Mouse (Mus musculus) lung, postnatal 25 days (tissue): ENCODE results near the gene Smc4.
"Not testable (repeated sequence)": the region's sequence is repeated elsewhere in the genome, so short reads cannot be mapped to it uniquely, and the experiment has no call there.

Experiments used
- DNase-seq: peaks from one replicate; pipeline ENCODE4 v3.0.0; 2022; ENCODE audit warnings: low spot score

The Smc4 gene

DNA sequence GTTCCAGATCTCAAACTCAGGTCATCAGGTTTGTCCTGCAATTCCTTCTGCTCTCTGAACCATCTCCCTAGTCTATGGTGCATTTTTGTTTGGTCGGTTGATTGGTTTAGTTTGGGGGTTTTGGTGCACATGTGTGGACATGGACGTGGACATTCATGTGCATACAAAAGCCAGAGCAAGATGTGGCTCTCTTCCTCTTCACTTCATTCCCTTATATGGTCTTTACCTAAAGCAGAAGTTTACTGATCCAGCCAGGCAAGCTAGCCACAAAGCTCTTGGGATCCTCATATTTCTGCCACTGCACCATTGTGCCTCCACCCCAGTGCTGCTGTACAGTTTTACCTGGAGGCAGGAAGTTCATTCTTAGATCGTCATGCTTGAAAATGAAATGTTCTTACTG is 12.6 kb downstream of the Smc4 start:
- peak; percentile 14 for DNase-seq

DNA sequence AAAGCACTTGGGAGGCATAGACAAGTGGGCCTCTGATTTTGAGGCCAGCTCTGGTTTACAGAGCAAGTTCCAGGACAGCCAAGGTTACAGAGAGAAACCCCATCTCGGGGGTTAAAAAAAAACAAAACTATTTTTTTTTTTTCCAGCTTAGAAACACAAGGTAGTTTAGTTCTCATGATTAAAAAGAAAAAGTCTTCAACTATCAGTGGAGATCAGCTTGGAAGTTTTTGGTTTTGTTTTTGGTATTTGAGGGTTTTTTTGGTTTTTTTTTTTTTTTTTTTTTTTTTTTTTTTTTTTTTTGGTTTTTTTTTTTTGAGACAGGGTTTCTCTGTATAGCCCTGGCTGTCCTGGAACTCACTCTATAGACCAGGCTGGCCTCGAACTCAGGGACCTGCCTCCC is 14.1 kb downstream of the Smc4 start:
- not testable (repeated sequence) for DNase-seq

DNA sequence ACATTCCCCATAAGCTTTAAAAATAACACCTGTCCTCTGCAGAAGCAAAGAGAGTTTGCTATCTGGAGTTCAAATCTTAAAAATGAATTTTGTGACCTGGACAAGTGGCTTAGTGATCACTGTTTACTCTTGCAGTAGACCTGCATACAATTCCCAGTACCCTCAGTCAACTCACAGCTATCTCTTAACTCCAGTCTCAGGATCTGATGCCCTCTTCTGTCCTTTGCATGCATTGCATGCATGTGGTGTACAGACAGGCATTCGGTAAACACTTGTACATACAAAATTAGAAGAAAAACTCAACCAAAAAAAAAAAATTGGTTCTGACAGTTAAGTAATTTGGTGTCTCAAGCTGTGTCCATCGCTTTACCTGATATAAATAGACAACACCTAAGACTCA is 15.7 kb downstream of the Smc4 start:
- DNase-seq, result no peak

GRCm38 (mm10) chr3:69020764-69021163 is 16.2 kb downstream of the Smc4 start:
- DNase-seq, result no peak

DNA sequence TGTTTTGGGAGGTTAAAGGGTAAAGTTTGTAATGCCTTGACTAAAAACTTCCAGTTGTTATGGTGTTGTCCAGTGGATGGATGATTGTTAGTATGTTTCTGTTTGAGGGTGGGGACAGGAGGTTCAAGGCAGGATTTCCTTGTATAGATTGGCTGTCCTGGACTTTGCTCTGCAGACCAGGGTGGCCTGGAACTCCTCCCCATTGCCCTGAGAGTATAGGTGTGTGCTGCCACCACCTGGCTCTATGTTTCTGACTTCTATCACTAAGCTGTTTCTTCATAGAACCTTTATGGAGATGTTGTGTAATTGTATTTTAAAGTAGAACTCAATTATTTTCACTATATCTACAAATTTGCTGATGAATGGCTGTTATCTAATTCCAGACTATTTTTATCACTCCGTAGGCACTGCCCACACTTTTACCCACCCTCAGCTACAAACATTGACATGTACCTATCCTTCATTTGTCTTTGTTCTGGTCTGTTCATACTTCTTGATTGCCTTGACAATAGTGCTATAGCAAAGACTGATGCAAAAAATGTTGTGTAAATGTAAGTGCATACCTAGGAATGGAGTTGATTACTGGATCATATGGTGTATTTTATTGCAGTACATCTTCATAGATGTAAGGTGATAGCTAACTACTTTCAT is 21.7 kb downstream of the Smc4 start:
- no peak for DNase-seq

DNA sequence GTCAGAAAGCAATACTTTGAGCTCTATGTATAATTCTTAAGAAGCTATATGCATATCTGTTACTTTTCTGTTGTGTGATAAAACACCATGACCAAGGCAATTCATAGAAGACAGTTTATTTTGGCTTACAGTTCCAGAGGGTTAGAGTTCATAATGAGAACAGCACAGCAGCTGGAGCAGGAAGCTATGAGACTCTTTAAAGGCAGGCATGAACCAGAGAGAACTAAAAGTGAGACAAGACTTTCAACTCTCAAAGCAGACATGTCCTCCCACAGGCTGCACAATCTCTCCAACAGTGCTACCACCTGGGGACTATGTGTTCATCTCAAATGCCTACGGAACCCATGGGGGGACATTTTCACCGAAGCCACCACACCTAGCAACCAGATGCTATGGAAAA is 35.6 kb downstream of the Smc4 start:
- no peak for DNase-seq

DNA sequence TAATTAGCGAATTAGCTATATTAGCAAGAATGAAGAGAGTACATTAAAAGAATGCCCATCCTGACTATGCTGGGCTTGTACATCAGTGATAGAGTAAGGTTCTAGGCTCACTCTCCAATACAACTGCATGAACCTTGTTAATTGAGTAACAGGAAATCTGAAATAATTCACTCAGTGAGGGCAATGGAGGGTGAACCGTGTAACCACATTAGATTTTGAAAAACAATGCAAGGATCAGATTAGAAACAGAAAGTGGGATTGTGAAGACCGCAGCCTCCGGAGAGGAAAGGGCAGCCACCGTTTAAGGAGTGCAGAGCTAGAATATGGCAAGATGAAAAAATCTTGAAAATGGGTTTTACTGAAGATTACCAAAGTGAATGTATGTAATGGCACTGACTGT is 36.8 kb downstream of the Smc4 start:
- DNase-seq, result peak; percentile 16

- no peak for DNase-seq
Observed at GRCm38 (mm10) chr3:69044167-69044591, 39.6 kb downstream of the Smc4 start.

DNA sequence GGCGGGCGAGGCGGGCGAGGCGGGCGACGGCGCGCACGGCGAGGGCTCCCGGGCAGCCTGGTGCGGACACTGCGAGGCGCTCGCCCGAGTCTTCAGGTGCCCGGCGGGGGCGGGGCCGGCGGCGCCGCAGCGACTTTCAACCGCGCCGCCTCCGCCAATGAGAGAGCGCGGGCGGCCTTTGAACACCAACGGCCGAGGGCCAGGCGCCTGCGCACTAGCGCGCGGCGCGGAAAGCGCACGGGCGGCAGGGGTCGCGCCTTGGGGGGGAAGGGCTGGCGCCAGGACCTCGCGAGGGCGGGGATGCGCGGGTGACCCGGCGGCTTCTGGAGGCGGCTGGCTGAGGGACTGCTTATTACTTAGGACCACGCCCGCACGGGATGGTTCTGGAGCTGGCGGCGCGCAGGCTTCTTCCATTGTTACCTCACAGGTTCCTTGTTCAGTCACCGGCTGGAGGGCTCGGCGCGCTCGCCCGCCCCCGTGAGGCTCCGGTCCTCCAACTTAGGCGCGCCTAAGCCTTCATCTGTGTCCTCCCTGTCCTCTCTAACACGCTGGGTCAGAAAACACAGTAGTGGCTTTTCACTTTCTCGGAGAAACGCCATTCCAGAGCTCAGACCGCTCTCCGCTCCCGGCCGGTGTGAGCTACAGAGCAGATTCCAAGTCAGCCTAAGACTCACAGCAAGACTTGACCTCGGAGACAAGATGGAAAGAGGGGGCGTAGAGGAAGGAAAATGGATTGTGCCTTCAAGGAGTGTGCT is 40.3 kb downstream of the Smc4 start, which contains the start of gene Trim59:
Gene Trim59, minus strand, starts transcription at position 111 of the 755 bp plus-strand sequence.
- DNase-seq, result peak; percentile 91

DNA sequence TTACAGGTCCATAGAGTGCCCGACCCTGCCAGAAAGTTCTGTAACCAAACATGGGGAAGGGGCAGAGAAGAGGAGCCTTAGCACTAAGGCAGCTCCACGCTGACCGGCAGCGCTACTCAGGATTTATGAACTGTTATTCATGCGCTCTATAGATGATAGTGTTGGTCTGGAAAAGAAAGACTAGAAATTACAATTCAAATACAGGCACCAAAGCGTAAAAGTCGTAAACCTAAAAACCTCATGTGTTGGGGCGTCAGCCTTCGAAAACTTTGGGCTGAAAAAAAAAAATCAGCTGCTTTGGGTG is 40.8 kb downstream of the Smc4 start:
- DNase-seq, result no peak

DNA sequence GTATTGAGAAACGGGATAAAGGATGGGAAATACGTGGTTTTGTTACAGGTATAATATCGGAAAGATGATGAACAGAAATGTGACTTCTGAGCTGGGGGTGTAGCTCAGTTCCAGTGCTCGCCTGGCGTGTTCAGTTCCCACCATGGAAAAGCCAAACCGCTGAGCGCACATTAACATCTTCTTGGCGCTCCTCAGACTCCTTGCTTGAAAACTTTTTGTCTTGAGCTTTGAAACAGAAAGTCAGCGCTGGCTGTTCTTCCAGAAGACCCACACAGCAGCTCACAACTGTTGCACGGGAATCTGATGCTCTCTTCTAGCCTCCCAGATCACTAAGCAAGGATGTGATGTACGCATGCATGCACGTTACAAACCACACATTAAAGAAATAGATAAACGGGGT is 41.2 kb downstream of the Smc4 start:
- no peak for DNase-seq

DNA sequence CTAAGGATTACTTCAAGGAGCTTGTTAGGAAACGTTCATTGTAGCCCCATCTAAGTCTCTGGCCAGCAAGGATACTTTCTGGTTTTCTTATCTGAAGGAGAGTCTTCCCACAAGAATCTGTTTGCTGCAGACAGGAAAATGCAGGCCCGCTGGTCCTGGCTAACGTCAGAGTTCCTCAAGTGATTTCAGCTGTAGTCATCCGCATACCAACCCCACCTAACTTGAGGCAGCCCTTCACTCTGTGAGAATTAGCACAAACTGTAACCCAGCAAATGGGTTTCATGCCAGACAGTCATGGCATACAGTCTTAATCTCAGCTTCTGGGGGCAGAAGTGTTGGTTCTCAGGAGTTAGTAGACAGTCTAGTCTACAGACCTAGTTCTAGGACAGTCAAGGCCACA is 42.0 kb downstream of the Smc4 start:
- peak; percentile 39 for DNase-seq

- no peak for DNase-seq
Observed at GRCm38 (mm10) chr3:69047684-69048083, 43.1 kb downstream of the Smc4 start.

DNA sequence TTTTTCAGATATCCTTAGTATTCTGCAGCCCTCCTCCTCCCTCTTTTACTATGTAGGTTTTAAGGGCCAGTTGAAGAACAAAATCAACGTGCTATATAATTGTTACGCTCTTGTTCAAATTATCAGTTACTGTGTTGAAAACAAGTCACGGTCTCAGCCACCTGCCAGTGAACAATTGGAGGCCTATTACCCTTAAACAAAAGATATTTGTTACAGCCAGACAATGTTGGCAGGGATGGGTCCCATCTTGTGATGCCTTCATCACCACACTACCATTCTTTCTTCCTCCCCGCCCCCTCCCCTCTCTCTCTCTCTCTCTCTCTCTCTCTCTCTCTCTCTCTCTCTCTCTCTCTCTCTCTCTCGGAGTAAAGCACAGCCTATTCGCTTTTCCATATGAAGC is 44.5 kb downstream of the Smc4 start:
- DNase-seq, result no peak

DNA sequence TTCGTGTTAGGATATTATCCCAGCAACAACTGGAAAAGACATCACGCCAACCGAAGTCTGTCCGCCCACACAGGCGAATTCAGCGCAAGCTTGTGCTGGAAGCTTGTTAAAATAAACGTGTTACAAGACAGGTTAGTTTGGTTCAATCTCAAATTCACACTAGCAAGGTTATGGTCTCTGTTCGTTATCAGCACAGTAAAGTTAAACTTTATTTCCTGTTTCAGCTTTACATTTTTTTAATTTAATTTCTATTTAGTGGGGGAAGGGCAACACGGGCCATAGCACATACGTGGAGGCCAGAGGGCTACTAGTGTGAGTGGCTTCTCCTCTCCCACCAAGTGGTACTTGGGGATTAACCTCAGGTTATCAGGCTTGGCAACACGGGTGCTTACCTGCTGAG is 47.4 kb downstream of the Smc4 start:
- DNase-seq, result no peak

DNA sequence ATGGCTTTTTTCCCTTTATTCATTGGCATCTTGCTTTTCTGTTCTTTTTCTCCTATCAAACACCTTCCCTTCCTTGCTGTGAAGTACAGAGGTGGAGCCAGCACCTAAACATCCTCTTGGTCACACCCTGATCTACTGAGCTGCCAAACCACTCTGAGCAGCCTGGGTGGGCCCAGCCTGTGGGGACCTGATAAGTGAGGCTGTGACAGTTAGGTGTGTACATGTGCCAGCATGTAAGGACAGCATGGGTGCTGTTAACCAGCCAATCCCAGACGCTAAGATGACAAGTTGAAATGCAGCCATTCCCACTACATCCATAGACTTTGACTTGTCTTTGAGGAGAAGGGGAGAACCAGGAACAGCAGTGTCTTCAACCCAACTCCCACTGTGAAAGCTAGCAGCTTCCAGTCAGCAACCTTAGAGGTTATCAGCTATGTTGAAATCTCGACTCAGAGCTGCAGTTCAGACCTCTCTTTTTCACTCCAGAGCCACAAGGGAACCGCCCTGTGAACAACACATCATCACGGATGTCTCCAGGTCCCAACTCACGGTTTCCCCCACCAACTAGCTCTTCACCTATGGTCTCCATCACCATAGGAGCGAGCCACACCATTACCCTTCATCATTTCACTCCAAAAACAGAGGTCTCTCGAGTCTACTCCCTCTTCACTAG is 50.4 kb downstream of the Smc4 start:
- DNase-seq, result no peak

GRCm38 (mm10) chr3:69055871-69056270 is 51.3 kb downstream of the Smc4 start:
- DNase-seq, result no peak

DNA sequence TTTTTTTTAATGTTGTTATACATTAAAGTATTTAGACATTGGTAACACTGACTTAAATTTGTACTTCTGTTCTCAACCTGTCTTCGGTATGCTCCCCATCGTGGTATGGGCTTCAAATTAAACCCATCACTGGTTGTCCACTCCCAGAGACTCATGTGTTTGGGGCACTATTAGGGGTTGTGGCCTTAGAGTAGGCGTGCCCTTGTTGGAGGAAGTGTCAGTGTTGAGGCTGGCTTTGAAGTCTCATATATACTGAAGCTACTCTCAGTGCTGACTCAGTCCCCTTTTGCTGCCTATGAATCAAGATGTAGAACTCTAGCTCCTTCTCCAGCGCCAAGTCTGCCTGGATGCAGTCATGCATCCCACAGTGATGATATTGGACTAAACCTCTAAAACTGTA is 56.1 kb downstream of the Smc4 start:
- no peak for DNase-seq

- DNase-seq, result no peak
Observed at GRCm38 (mm10) chr3:69062764-69063163, 58.2 kb downstream of the Smc4 start.

DNA sequence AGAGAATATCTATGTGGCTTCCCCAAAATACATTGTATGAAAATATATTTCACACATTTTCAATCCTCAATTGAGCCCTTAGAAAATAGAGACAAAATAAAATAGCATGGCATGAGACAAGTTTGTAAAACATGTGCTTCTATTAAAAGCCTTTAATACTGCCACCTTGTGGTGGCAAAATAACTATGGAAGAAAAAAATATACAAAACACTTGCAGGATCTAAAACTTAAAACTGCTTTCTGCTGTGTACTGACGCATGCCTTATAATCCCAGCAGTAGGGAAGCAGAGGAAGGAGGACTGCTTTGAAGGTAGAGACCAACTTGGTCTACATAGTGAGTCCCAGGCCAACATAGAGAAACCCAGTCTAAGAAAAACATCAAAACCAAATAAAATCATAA is 59.5 kb downstream of the Smc4 start:
- no peak for DNase-seq
